Mouse (Mus musculus): ENCODE data around the gene Ate1.

GRCm38 (mm10) chr7:130564596-130564995 lies 44.4 kb upstream of the Ate1 start:
- TF ChIP-seq HCFC1 (IDR thresholded peaks at IDR 0.05; ENCODE audit: borderline replicate concordance, insufficient read depth, low read length) = no peak
- TF ChIP-seq ZC3H11A (IDR thresholded peaks at IDR 0.05; ENCODE audit: borderline replicate concordance, low read depth, low read length) = no peak
- no peak for TF ChIP-seq CHD2 (IDR thresholded peaks at IDR 0.05; ENCODE audit: low read depth, low read length)
- no peak for TF ChIP-seq ZNF384 (IDR thresholded peaks at IDR 0.05; ENCODE audit: low read depth, low read length)
- TF ChIP-seq MAFK (IDR thresholded peaks at IDR 0.05; ENCODE audit: insufficient read depth, low read depth, low read length) = no peak

All from ES-E14 (cell line).